Mouse (Mus musculus) lung, embryonic 16.5 days (tissue): ENCODE data around the gene Frmd4a. TPM values are rescaled to one million over a fixed set of nuclear protein-coding genes. Genes with fewer than 3 reads are reported as not detected.

Experiments used
- ATAC-seq: fragments of 200-750 bp; cut with Nextera tagmentation; 2 replicates; pipeline ENCODE4 v1.8.0; 2017; ENCODE audit warnings: low read depth, mild to moderate bottlenecking, moderate library complexity
- H3K27ac ChIP-seq: fragments of 300-500 bp; sonication (generic); 2 replicates; pipeline ENCODE4 v1.5.1; 2014; ENCODE audit warnings: mild to moderate bottlenecking, control low read depth, low read length
- H3K27me3 ChIP-seq: fragments of 300-500 bp; sonication (generic); 2 replicates; pipeline ENCODE4 v1.6.1; 2014; ENCODE audit warnings: low read depth, low read length, mixed read lengths; ENCODE audit not compliant: control insufficient read depth, insufficient read depth
- H3K36me3 ChIP-seq: fragments of 300-500 bp; sonication (generic); 2 replicates; pipeline ENCODE4 v1.6.1; 2014; ENCODE audit warnings: low read length; ENCODE audit not compliant: control insufficient read depth, insufficient read depth
- H3K4me1 ChIP-seq: fragments of 300-500 bp; sonication (generic); replicated peaks from 2 replicates; pipeline ENCODE4 v1.6.1; 2014; ENCODE audit warnings: low read length, mixed read lengths; ENCODE audit not compliant: control insufficient read depth, insufficient read depth
- H3K4me2 ChIP-seq: fragments of 300-500 bp; sonication (generic); 2 replicates; pipeline ENCODE4 v1.6.1; 2014; ENCODE audit warnings: low read depth, low read length, control low read depth
- H3K4me3 ChIP-seq: fragments of 300-500 bp; sonication (generic); 2 replicates; pipeline ENCODE4 v1.5.1; 2014; ENCODE audit warnings: mild to moderate bottlenecking, low read length, control low read depth
- H3K9ac ChIP-seq: fragments of 300-500 bp; sonication (generic); 2 replicates; pipeline ENCODE4 v1.6.1; 2014; ENCODE audit warnings: low read length, control low read depth
- H3K9me3 ChIP-seq: fragments of 300-500 bp; sonication (generic); 2 replicates; pipeline ENCODE4 v1.6.1; 2016; ENCODE audit warnings: low read length; ENCODE audit not compliant: control insufficient read depth
- WGBS: fragments of 180-500 bp; shearing (Covaris S2); extraction: QIAGEN DNeasy Blood & Tissue Kit; methylation state at CpG from one replicate; pipeline ENCODE4 v1.1.7; 2014; 5-methylcytosine and 5-hydroxymethylcytosine counted together
- polyA plus RNA-seq: library from polyadenylated mRNA; unstranded; fragments of >200 nt; fragmentation: Nextera tagmentation; extraction: Ambion mirVana; gene quantifications from 2 replicates; pipeline ENCODE4 v1.2.1, GENCODE M21; 2015

The Frmd4a gene
- polyA plus RNA-seq, 1 experiment from 2014 or later = 29.1 TPM

DNA sequence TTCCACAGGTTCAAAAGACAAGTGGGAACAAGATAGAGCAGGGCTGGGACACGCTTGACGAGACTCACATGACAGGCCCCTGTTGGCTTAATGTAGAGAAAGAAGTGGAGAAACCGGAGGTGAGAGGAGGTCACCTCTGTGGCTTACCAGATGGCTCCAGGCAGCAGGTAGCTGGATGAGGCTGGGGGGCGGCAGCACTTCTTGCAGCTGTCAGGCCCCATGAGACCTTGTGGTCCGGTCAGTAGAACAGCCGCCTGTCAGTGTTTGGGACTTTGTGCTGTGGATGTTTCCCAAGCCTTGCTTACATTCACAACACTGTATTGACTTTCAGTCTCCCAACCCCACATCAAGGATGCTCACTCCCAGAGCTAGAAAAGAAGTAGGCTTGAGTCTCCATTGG lies 515.4 kb downstream of the Frmd4a start:
- no peaks in the 10 kb centered on the region for H3K9me3 ChIP-seq
- H3K27ac ChIP-seq = no peak overlapping the region
- H3K9ac ChIP-seq = no peak overlapping the region
- no peak overlapping the region for H3K4me3 ChIP-seq
- H3K27me3 ChIP-seq = no peaks in the 10 kb centered on the region
- H3K4me2 ChIP-seq = no peak overlapping the region
- no peak for ATAC-seq
- H3K4me1 ChIP-seq = peaks cover 4% of the 10 kb centered on the region; the same call in 1 of the 2 replicates
- 95% methylated on average over 6 of the region's 6 CpGs for WGBS
- no peaks in the 10 kb centered on the region; the same call in 1 of the 2 replicates for H3K36me3 ChIP-seq

DNA sequence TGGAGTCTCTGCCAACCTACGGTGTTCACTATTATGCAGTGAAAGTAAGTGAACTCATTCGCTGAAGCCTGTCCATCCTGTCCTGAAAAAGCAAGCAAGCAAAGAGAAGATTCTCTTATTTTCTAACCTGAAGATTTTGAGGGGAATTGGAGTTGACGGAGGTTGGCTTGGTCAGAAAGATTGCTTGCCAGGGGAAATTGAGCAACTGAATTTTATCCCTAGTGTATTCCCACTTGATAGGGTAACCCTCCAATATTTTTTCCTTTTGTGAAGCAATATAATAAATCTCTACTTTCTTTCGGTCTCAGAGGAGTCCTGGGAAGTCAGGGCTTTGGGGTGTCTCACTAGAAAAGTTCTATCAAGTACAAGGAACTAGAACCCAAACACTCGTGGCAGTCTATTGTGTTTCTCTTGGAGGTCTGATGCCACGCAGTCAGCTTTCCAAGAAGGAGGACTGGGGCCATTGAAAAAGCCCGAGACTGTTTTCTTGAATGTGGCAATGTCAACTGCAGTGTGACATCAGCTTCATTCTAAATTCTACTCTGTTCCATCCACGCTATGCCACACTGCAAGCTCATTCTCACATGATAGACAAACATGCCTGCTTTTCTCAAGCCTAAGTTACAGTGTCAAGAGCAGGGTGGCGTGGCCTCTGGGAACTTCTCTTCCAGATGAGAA lies 517.8 kb downstream of the Frmd4a start:
- Histone ChIP-seq H3K27me3 (no peaks in the 10 kb centered on the region), H3K36me3 (peaks cover 4% of the 10 kb centered on the region; the same call in 1 of the 2 replicates), H3K4me3 (no peak overlapping the region), H3K9ac (no peak overlapping the region), H3K9me3 (no peaks in the 10 kb centered on the region), H3K4me2 (no peak overlapping the region), H3K27ac (no peak overlapping the region), H3K4me1 (no peaks in the 10 kb centered on the region)
- no peak for ATAC-seq
- WGBS = 89% methylated on average over 9 of the region's 9 CpGs

DNA sequence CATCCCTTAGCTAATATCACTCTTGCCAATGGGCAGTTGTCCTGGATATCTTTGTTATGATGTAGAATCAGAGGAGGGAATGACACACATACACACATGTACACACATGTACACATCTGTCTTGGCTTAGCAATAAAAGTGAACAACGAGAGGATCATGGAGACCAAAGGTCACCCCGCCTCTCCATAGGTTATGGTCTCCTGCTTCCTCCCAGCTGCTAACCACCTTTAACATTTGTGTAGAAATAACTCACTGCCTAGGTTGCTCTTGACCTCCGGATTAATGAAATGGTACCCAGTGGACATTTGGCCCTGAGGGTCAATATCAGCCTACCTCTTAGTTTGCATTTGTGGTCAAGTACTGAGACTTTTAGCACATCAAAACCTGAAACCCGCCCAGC lies 523.8 kb downstream of the Frmd4a start:
- Histone ChIP-seq H3K4me2 (no peak overlapping the region), H3K27me3 (no peaks in the 10 kb centered on the region), H3K36me3 (peaks cover 6% of the 10 kb centered on the region; the same call in 1 of the 2 replicates), H3K4me1 (no peaks in the 10 kb centered on the region), H3K9me3 (no peaks in the 10 kb centered on the region), H3K9ac (no peak overlapping the region), H3K4me3 (no peak overlapping the region), H3K27ac (no peak overlapping the region)
- 64% methylated on average over 4 of the region's 4 CpGs for WGBS
- ATAC-seq = no peak

DNA sequence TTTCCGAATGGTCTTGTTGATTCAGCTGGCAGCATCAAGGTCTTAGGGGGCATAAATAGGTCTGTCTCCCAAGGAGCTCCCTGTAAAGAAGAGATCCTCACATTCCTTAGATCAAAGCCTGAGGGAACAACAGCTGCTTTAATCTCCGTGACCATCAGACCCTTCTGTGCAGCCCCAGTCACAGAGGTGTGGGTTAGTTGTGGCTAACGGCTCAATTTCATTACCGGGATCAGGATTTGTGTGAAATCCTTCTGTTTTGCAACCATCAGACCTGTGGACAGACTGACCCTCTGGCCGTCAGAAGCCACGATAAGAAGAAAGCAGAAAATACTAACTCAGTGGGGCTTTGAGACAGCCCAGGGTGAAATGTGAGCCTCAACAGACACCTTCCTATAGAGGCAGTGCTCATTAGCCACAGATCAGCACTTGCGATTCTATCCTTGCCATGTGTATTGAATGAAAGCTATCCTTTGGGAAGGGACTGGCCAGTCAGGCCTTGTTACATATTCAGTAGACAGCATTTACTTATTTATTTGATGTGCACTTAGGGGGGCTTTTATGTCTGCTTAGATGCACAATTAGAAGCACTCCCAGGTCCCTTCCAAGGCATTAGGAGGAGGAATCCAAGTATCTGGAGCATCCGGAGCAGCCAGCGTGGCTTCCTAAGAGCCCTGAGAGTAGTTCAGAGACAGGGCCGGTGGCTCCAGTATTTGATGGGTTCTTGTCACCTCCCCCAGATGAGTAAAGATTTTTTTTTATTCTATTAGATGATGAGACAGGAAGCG lies 524.5 kb downstream of the Frmd4a start:
- Histone ChIP-seq H3K4me3 (no peak overlapping the region), H3K27ac (no peak overlapping the region), H3K9me3 (no peaks in the 10 kb centered on the region), H3K4me2 (no peak overlapping the region), H3K9ac (no peak overlapping the region), H3K4me1 (no peaks in the 10 kb centered on the region), H3K27me3 (no peaks in the 10 kb centered on the region), H3K36me3 (peaks cover 6% of the 10 kb centered on the region; the same call in 1 of the 2 replicates)
- no peak for ATAC-seq
- WGBS = 49% methylated on average over 11 of the region's 11 CpGs

DNA sequence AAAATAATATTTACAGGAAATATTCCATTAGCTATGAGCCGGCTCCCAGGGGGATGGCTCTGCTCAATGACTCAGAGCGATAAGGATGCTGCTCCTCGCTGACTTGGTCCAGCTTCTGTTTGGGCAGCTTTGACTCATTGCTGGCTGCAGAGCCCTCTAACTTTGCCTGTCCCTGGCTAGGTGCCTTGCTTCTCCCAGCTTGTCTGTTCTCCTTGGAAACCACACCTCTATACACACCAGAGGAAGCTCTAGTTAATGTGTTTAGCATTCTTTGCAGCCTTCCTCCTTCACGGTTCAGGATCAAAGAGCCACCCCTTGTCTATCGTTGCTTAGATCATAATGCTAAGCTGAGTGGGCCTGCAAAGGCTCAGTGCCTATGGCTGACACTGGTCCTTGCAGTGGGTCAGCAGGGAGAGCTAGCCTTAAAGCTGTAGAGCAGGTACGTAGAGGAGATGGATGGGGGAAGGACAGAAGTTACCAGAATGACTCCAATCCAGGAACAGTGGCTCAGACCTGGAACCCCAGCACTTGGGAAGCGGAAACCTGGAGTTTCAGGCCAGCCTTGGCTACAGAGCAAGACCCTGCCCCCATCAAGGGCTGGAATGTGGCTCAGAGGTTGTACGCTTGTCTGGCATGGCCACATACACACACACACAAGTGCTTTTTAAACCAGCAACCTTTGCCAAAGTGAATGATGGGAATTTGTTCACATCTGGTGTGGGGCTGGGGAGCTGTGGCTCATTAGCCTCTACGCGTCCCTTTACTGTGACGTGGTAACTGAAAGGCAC lies 525.3 kb downstream of the Frmd4a start:
- no peaks in the 10 kb centered on the region for H3K27me3 ChIP-seq
- peaks cover 6% of the 10 kb centered on the region; the same call in 1 of the 2 replicates for H3K36me3 ChIP-seq
- H3K4me3 ChIP-seq = no peak overlapping the region
- H3K9ac ChIP-seq = no peak overlapping the region
- H3K9me3 ChIP-seq = no peaks in the 10 kb centered on the region
- no peak; the same call in 1 of the 2 replicates for ATAC-seq
- no peak overlapping the region for H3K4me2 ChIP-seq
- no peak overlapping the region for H3K27ac ChIP-seq
- no peaks in the 10 kb centered on the region for H3K4me1 ChIP-seq
- 62% methylated on average over 11 of the region's 11 CpGs for WGBS

DNA sequence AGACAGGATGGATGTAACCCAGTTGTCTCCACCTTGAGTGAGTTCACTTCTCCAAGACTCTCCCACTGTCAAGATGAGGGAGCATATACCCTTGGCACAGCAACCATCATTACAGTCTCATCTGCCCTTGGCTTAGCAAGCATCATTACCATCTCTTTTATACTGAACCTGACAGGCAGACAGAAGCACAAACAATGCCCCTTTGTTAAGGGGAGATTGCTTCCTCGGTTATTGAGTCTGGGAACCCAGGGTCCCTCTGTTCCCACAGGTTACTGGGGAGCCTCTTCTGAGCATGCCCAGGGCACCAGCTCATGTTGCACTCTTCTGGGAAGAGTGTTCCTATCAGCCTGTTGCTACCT lies 525.9 kb downstream of the Frmd4a start:
- Histone ChIP-seq H3K27ac (no peak overlapping the region), H3K4me1 (no peaks in the 10 kb centered on the region), H3K9me3 (no peaks in the 10 kb centered on the region), H3K9ac (no peak overlapping the region), H3K36me3 (peaks cover 6% of the 10 kb centered on the region; the same call in 1 of the 2 replicates), H3K4me3 (no peak overlapping the region), H3K4me2 (no peak overlapping the region), H3K27me3 (no peaks in the 10 kb centered on the region)
- WGBS = 37% methylated on average over 1 of the region's 1 CpGs
- ATAC-seq = no peak

DNA sequence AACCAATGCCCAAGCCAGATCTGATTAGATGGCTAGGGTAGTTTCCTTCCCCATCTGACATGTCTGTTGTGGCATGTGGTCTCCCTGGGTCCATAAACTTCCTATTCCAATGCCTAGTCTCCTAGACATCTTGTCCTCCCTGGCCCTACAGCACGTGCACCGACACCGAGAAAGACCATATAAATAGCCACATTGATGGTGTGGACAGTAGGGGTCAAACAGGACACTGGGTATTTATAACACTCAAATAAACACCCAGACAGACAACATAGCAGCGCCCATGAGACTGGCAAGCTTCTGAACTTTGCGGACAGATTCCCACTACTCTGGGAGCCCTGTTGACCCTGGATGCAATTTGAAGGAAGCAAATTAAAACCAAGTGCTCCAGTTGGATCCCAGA lies 526.8 kb downstream of the Frmd4a start:
- Histone ChIP-seq H3K9ac (no peak overlapping the region), H3K27me3 (no peaks in the 10 kb centered on the region), H3K4me1 (0 out of 2 replicates have a peak, but pooled peaks cover under 1% of the 10 kb centered on the region), H3K27ac (no peak overlapping the region), H3K36me3 (peaks cover 6% of the 10 kb centered on the region; the same call in 1 of the 2 replicates), H3K4me3 (no peak overlapping the region), H3K9me3 (no peaks in the 10 kb centered on the region), H3K4me2 (no peak overlapping the region)
- 75% methylated on average over 5 of the region's 5 CpGs for WGBS
- ATAC-seq = no peak

DNA sequence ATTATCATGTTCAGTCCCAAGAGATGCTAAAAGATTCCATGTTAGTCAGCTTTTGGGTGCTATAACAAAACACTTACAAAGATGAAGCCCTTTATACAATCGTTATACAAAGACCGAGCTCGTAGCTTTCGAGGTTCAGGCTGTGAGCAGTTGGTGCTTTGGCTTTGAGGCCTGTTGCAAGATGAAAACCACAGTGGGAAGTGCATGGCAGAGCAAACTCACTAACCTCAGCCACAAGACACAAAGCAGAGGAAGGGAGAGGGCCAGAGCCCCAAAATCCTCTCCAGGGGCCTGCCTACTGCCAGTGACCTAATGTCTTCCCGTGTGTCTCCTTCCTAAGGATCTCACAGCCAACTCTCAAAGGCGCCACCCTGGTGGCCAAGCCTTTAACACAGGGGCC lies 527.7 kb downstream of the Frmd4a start:
- Histone ChIP-seq H3K27ac (no peak overlapping the region), H3K4me2 (no peak overlapping the region), H3K4me1 (peaks cover 10% of the 10 kb centered on the region; the same call in 1 of the 2 replicates), H3K9me3 (no peaks in the 10 kb centered on the region), H3K27me3 (no peaks in the 10 kb centered on the region), H3K4me3 (no peak overlapping the region), H3K36me3 (peaks cover 2% of the 10 kb centered on the region; the same call in 1 of the 2 replicates), H3K9ac (no peak overlapping the region)
- WGBS = 88% methylated on average over 6 of the region's 6 CpGs
- no peak for ATAC-seq
